Mouse (Mus musculus): ENCODE measurements around the gene Mbtps1. TPM values are rescaled to one million over a fixed set of nuclear protein-coding genes. Genes with fewer than 3 reads are reported as not detected.

The Mbtps1 gene
- polyA plus RNA-seq, 1 experiment from 2014 or later, result 106 TPM

- Histone ChIP-seq H3K4me1 (peaks cover 17% of the 10 kb centered on the region), H3K9me3 (no peaks in the 10 kb centered on the region), H3K27ac (no peak overlapping the region), H3K36me3 (replicated peaks) (peaks cover 31% of the 10 kb centered on the region), H3K27me3 (ENCODE audit: poor library complexity, severe bottlenecking) (no peaks in the 10 kb centered on the region), H3K4me3 (no peak overlapping the region)
- DNase-seq (ENCODE audit: extremely low spot score, low spot score), result no peak
- 82% methylated on average over 2 of the region's 2 CpGs for WGBS
These were observed 5.6 kb downstream of the Mbtps1 start for GRCm38 (mm10) chr8:119552967-119553366.

DNA sequence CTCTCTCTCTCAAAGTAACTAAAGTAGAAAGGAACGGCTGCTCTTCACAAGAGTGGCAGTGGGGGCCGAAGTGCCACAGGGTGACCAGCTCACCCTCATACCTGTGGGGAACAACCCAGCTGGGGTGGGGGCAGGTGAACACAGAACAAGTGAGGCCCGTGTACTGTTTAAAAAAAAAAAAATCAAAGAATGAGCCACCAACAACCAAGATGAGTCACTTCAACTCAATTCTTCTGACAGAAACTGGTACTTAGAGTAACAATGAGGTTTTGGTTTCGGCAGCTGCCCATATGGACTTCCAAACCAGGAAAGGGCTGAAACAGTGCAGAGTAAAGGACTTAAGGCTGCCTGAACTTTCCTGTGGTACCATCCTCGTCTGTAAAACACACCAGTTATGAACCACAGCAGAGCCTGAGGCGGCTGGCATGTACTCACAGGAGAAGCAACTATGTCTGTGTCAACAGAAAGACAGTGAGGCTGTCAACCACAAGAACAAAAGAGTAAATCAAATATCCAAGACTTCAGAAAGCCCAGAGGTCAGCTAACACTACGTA, 9.9 kb downstream of the Mbtps1 start:
- Histone ChIP-seq H3K9me3 (no peaks in the 10 kb centered on the region), H3K4me1 (peaks cover 3% of the 10 kb centered on the region; the same call in 1 of the 2 replicates), H3K36me3 (replicated peaks) (peaks cover 58% of the 10 kb centered on the region), H3K27ac (no peak overlapping the region), H3K4me3 (no peak overlapping the region), H3K27me3 (ENCODE audit: poor library complexity, severe bottlenecking) (no peaks in the 10 kb centered on the region)
- no peak for DNase-seq (ENCODE audit: extremely low spot score, low spot score)
- WGBS, result 85% methylated on average over 7 of the region's 7 CpGs

DNA sequence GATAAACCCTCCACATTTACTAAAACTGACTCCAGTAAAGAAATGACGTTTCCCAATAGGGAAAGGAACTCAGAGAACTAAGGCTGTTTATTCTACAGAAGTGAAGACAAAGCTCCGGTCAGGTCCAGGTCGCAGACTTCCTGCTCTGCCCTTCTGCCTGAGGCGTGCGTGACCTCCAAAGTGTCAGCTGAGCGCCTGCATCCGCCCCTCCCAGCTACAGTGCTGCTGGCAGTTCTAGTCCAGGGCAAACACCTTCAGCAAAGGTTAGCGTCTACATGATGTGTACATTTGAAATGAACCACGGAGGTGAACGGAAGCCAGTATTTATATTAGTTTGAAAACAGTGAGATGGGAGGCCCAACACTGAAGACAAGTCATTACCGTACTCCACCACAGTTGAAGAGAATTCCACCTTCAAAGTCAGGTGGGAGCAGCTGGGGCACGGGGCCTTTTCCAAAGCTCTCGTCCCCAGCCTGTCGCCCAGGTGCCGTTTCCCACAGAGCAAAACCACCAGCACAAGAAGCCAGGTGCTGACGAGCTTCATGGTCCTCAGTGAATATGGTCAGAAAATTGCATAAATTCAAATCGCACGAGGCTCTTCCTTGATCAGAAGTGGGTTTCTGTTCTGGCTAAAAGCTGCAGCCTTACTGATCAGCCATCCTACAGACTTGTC, 11.4 kb downstream of the Mbtps1 start:
- H3K36me3 ChIP-seq (replicated peaks), result peaks cover 72% of the 10 kb centered on the region
- H3K4me1 ChIP-seq, result no peaks in the 10 kb centered on the region
- no peaks in the 10 kb centered on the region for H3K27me3 ChIP-seq (ENCODE audit: poor library complexity, severe bottlenecking)
- no peak for DNase-seq (ENCODE audit: extremely low spot score, low spot score)
- H3K9me3 ChIP-seq, result no peaks in the 10 kb centered on the region
- H3K27ac ChIP-seq, result no peak overlapping the region
- no peak overlapping the region for H3K4me3 ChIP-seq
- 87% methylated on average over 18 of the region's 18 CpGs for WGBS

DNA sequence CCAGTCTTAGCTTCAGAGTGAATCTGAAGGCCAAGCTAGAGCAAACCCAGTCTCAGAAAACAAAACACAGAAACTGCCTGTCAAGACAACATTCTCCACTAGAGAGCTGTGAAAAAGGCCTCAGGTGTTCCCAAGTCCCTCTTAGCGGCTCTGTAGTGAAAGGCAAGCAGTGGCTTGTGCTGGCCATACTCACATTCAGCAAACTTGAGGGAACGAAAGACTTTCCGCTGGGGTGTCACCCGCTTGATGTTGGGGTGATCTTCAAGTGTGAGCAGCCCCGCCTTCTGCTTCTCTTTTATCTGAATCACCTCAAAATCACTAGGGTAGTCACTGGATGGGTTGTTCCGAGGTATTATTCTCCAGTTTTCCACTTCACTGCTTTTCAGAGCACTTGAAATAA, 12.7 kb downstream of the Mbtps1 start:
- 92% methylated on average over 6 of the region's 6 CpGs for WGBS
- DNase-seq (ENCODE audit: extremely low spot score, low spot score), result no peak
- no peak overlapping the region for H3K4me3 ChIP-seq

GRCm38 (mm10) chr8:119545180-119545579, 13.4 kb downstream of the Mbtps1 start:
- Histone ChIP-seq H3K27ac (no peak overlapping the region), H3K9me3 (no peaks in the 10 kb centered on the region), H3K4me1 (no peaks in the 10 kb centered on the region), H3K27me3 (ENCODE audit: poor library complexity, severe bottlenecking) (no peaks in the 10 kb centered on the region), H3K4me3 (no peak overlapping the region), H3K36me3 (replicated peaks) (peaks cover 86% of the 10 kb centered on the region)
- 89% methylated on average over 6 of the region's 6 CpGs for whole genome bisulfite sequencing
- no peak for DNase-seq (ENCODE audit: extremely low spot score, low spot score)

More for the DNA sequence above, 12.7 kb downstream of the Mbtps1 start:
- Histone ChIP-seq H3K27ac (no peak overlapping the region), H3K4me1 (no peaks in the 10 kb centered on the region), H3K27me3 (ENCODE audit: poor library complexity, severe bottlenecking) (no peaks in the 10 kb centered on the region), H3K36me3 (replicated peaks) (peaks cover 80% of the 10 kb centered on the region), H3K9me3 (no peaks in the 10 kb centered on the region)

GRCm38 (mm10) chr8:119544606-119545005, 13.9 kb downstream of the Mbtps1 start:
- no peak for DNase-seq (ENCODE audit: extremely low spot score, low spot score)
- H3K27ac ChIP-seq, result no peak overlapping the region
- H3K36me3 ChIP-seq (replicated peaks), result peaks cover 87% of the 10 kb centered on the region
- no peaks in the 10 kb centered on the region for H3K27me3 ChIP-seq (ENCODE audit: poor library complexity, severe bottlenecking)
- no peaks in the 10 kb centered on the region for H3K9me3 ChIP-seq
- WGBS, result 92% methylated on average over 3 of the region's 3 CpGs
- H3K4me3 ChIP-seq, result no peak overlapping the region
- no peaks in the 10 kb centered on the region for H3K4me1 ChIP-seq

DNA sequence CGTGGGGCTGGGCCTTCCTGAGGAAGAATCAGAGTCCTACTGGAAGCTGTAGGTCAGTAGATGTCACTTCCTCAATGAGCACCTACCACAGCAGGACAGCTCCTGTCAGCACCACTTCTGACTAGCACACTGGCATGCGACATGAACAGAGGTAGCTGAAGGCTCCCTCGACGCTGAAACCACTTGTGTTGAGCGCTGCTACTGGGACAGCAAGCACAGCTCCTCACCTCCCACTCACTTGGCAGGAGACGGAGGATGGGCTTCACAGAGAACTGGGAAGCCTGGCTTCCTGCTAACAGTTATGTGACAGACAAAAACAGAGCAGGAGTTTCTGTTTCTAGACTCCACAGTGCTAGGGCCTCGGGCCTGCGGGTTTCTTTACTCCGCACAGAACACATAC, 26.6 kb downstream of the Mbtps1 start:
- Histone ChIP-seq H3K4me3 (no peak overlapping the region), H3K36me3 (replicated peaks) (peaks cover 100% of the 10 kb centered on the region), H3K4me1 (0 out of 2 replicates have a peak, but pooled peaks cover 3% of the 10 kb centered on the region), H3K27ac (no peak overlapping the region), H3K9me3 (no peaks in the 10 kb centered on the region), H3K27me3 (ENCODE audit: poor library complexity, severe bottlenecking) (no peaks in the 10 kb centered on the region)
- no peak for DNase-seq (ENCODE audit: extremely low spot score, low spot score)
- WGBS, result 92% methylated on average over 9 of the region's 9 CpGs

GRCm38 (mm10) chr8:119531397-119531796, 27.1 kb downstream of the Mbtps1 start:
- Histone ChIP-seq H3K27ac (no peak overlapping the region), H3K36me3 (replicated peaks) (peaks cover 100% of the 10 kb centered on the region)
- 92% methylated on average over 3 of the region's 3 CpGs for WGBS

GRCm38 (mm10) chr8:119530937-119531336, 27.6 kb downstream of the Mbtps1 start:
- Histone ChIP-seq H3K4me1 (0 out of 2 replicates have a peak, but pooled peaks cover 3% of the 10 kb centered on the region), H3K9me3 (no peaks in the 10 kb centered on the region), H3K27me3 (ENCODE audit: poor library complexity, severe bottlenecking) (no peaks in the 10 kb centered on the region), H3K27ac (no peak overlapping the region), H3K36me3 (replicated peaks) (peaks cover 99% of the 10 kb centered on the region), H3K4me3 (no peak overlapping the region)
- 93% methylated on average over 6 of the region's 6 CpGs for WGBS
- no peak for DNase-seq (ENCODE audit: extremely low spot score, low spot score)

More at GRCm38 (mm10) chr8:119531397-119531796, 27.1 kb downstream of the Mbtps1 start:
- DNase-seq (ENCODE audit: extremely low spot score, low spot score), result no peak
- H3K27me3 ChIP-seq (ENCODE audit: poor library complexity, severe bottlenecking), result no peaks in the 10 kb centered on the region
- H3K4me3 ChIP-seq, result no peak overlapping the region
- 0 out of 2 replicates have a peak, but pooled peaks cover 3% of the 10 kb centered on the region for H3K4me1 ChIP-seq
- H3K9me3 ChIP-seq, result no peaks in the 10 kb centered on the region

GRCm38 (mm10) chr8:119528762-119529161, 29.8 kb downstream of the Mbtps1 start:
- Histone ChIP-seq H3K27ac (no peak overlapping the region), H3K27me3 (ENCODE audit: poor library complexity, severe bottlenecking) (no peaks in the 10 kb centered on the region), H3K4me1 (0 out of 2 replicates have a peak, but pooled peaks cover 3% of the 10 kb centered on the region), H3K4me3 (no peak overlapping the region), H3K36me3 (replicated peaks) (peaks cover 99% of the 10 kb centered on the region), H3K9me3 (no peaks in the 10 kb centered on the region)
- no peak for DNase-seq (ENCODE audit: extremely low spot score, low spot score)
- WGBS, result 94% methylated on average over 7 of the region's 7 CpGs

- Histone ChIP-seq H3K27me3 (ENCODE audit: poor library complexity, severe bottlenecking) (no peaks in the 10 kb centered on the region), H3K4me3 (no peak overlapping the region), H3K4me1 (peaks cover 14% of the 10 kb centered on the region), H3K36me3 (replicated peaks) (peaks cover 98% of the 10 kb centered on the region), H3K27ac (no peak overlapping the region), H3K9me3 (no peaks in the 10 kb centered on the region)
- DNase-seq (ENCODE audit: extremely low spot score, low spot score), result no peak
- 72% methylated on average over 7 of the region's 7 CpGs for WGBS
These were observed 38.4 kb downstream of the Mbtps1 start for GRCm38 (mm10) chr8:119520102-119520501.

- Histone ChIP-seq H3K4me3 (no peak overlapping the region), H3K9me3 (no peaks in the 10 kb centered on the region), H3K4me1 (peaks cover 14% of the 10 kb centered on the region), H3K27me3 (ENCODE audit: poor library complexity, severe bottlenecking) (no peaks in the 10 kb centered on the region), H3K27ac (no peak overlapping the region), H3K36me3 (replicated peaks) (peaks cover 100% of the 10 kb centered on the region)
- no peak for DNase-seq (ENCODE audit: extremely low spot score, low spot score)
- WGBS, result 75% methylated on average over 5 of the region's 5 CpGs
These were observed 41.9 kb downstream of the Mbtps1 start for GRCm38 (mm10) chr8:119516674-119517073.

DNA sequence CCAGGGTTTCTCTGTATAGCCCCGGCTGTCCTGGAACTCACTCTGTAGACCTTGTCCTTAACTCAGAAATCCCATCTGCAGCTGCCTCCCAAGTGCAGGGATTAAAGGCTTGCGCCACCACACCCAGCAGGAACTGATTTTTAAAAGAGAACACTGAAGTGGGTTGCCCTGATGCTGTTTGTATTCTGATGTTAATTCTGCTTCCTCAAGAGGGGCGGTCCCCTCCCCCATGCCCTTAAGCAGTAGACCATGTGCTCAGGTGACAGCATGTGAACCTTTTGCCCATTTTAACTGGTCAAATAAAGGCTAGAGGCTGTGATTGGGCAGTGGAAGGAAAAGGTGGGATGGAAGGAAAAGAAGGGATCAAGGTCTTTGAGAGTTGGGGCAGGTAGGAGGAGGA, 42.8 kb downstream of the Mbtps1 start:
- DNase-seq (ENCODE audit: extremely low spot score, low spot score), result no peak
- no peaks in the 10 kb centered on the region for H3K27me3 ChIP-seq (ENCODE audit: poor library complexity, severe bottlenecking)
- WGBS, result 51% methylated on average over 3 of the region's 3 CpGs
- H3K36me3 ChIP-seq (replicated peaks), result peaks cover 100% of the 10 kb centered on the region
- no peak overlapping the region for H3K27ac ChIP-seq
- H3K4me3 ChIP-seq, result no peak overlapping the region
- H3K4me1 ChIP-seq, result peaks cover 14% of the 10 kb centered on the region
- H3K9me3 ChIP-seq, result no peaks in the 10 kb centered on the region
